ENCODE assay signal across 17 mouse cellular contexts in genomic region chr2:102989446-102989845, GRCm38 (mm10).
DNase-seq lines count a peak whose midpoint lies in the region; ATAC-seq and TF ChIP-seq lines count a peak whose summit lies in the region.
"Had no signal": no experiment of that assay in that cellular context is flagged by ENCODE, and none has a peak within 500 bp of the region (broad histone marks: within the 10 kb centered on the region; RNA-seq: fewer than 3 reads in every experiment).

No protein-coding gene starts in this region.

- no peaks in the 10 kb centered on the region for H3K27me3 ChIP-seq in intestine, embryonic 15.5 days (replicated peaks)
- H3K27me3 ChIP-seq in intestine, postnatal 0 days (replicated peaks; ENCODE audit: control insufficient read depth, insufficient read depth, low read length), result no peaks in the 10 kb centered on the region
- H3K27me3 ChIP-seq in intestine, embryonic 16.5 days (replicated peaks; ENCODE audit: control insufficient read depth, insufficient read depth, low read length), result no peaks in the 10 kb centered on the region
- H3K27me3 ChIP-seq in heart, embryonic 10.5 days (ENCODE audit: insufficient read depth, poor library complexity, severe bottlenecking), result no peaks in the 10 kb centered on the region
- H3K27me3 ChIP-seq: forebrain, embryonic 13.5 days; kidney, embryonic 15.5 days; midbrain, embryonic 12.5 days had no signal

- DNase-seq in gastrocnemius, adult 2 months, result peak; percentile 82
- no peak for DNase-seq in retina, embryonic 14.5 days (ENCODE audit: low spot score)
- no peak for DNase-seq in heart, embryonic 10.5 days (ENCODE audit: low spot score)
- DNase-seq: adrenal gland, adult 8-10 months; cerebellum, postnatal 25 days; heart, postnatal 14 days; kidney, postnatal 4 days; thymus, postnatal 36 days had no signal

- H3K9me3 ChIP-seq in intestine, embryonic 15.5 days, result no peaks in the 10 kb centered on the region
- H3K9me3 ChIP-seq in intestine, postnatal 0 days (ENCODE audit: control insufficient read depth), result no peaks in the 10 kb centered on the region
- H3K9me3 ChIP-seq in intestine, embryonic 16.5 days (ENCODE audit: control insufficient read depth, low read length), result no peaks in the 10 kb centered on the region
- no peaks in the 10 kb centered on the region for H3K9me3 ChIP-seq in heart, embryonic 10.5 days
- H3K9me3 ChIP-seq: forebrain, embryonic 13.5 days; kidney, embryonic 15.5 days; midbrain, embryonic 12.5 days had no signal

- no peak for TF ChIP-seq CTCF in intestine, postnatal 0 days (IDR thresholded peaks at IDR 0.05; ENCODE audit: low read depth)
- no peak for TF ChIP-seq CTCF in bone marrow macrophage, adult 2 months (IDR thresholded peaks at IDR 0.05; ENCODE audit: low read depth, low read length)
- no peak for TF ChIP-seq CTCF in gastrocnemius, adult 2 months (IDR thresholded peaks at IDR 0.05)

- 0 out of 2 replicates have a peak overlapping the region, but pooled peaks have one; percentile 55 for H3K27ac ChIP-seq in intestine, embryonic 15.5 days
- no peak overlapping the region for H3K27ac ChIP-seq in intestine, postnatal 0 days (ENCODE audit: low read depth, low read length)
- peak overlapping the region; percentile 40 for H3K27ac ChIP-seq in bone marrow macrophage, adult 2 months (ENCODE audit: insufficient read depth, low read depth, low read length)
- peak overlapping the region; percentile 59; the same call in 1 of the 2 replicates for H3K27ac ChIP-seq in gastrocnemius, adult 2 months
- peak overlapping the region; percentile 18; the same call in 1 of the 2 replicates for H3K27ac ChIP-seq in intestine, embryonic 16.5 days (ENCODE audit: low read length)
- H3K27ac ChIP-seq in heart, embryonic 10.5 days, result no peak overlapping the region
- H3K27ac ChIP-seq: forebrain, embryonic 13.5 days; hindbrain, embryonic 14.5 days; kidney, embryonic 15.5 days; liver, embryonic 14.5 days; midbrain, embryonic 12.5 days had no signal

- H3K36me3 ChIP-seq in intestine, embryonic 15.5 days, result no peaks in the 10 kb centered on the region
- H3K36me3 ChIP-seq in intestine, postnatal 0 days (ENCODE audit: control insufficient read depth, insufficient read depth), result no peaks in the 10 kb centered on the region
- H3K36me3 ChIP-seq in intestine, embryonic 16.5 days (ENCODE audit: control insufficient read depth, insufficient read depth, low read length), result no peaks in the 10 kb centered on the region
- no peaks in the 10 kb centered on the region for H3K36me3 ChIP-seq in heart, embryonic 10.5 days
- H3K36me3 ChIP-seq: kidney, embryonic 15.5 days; midbrain, embryonic 12.5 days had no signal

- ATAC-seq in intestine, embryonic 15.5 days, result no peak
- ATAC-seq in intestine, postnatal 0 days, result no peak
- ATAC-seq in intestine, embryonic 16.5 days, result no peak
- ATAC-seq: forebrain, embryonic 13.5 days had no signal

- H3K4me1 ChIP-seq in intestine, embryonic 15.5 days (replicated peaks), result peaks cover 5% of the 10 kb centered on the region
- H3K4me1 ChIP-seq in intestine, postnatal 0 days (replicated peaks; ENCODE audit: control insufficient read depth, insufficient read depth, low read length), result no peaks in the 10 kb centered on the region
- H3K4me1 ChIP-seq in bone marrow macrophage, adult 2 months (ENCODE audit: control insufficient read depth, insufficient read depth, low read length), result peaks cover 37% of the 10 kb centered on the region
- 0 out of 2 replicates have a peak, but pooled peaks cover 2% of the 10 kb centered on the region for H3K4me1 ChIP-seq in intestine, embryonic 16.5 days (ENCODE audit: control insufficient read depth, insufficient read depth, low read length)
- no peaks in the 10 kb centered on the region for H3K4me1 ChIP-seq in heart, embryonic 10.5 days
- H3K4me1 ChIP-seq: forebrain, embryonic 13.5 days; kidney, embryonic 15.5 days; midbrain, embryonic 12.5 days had no signal

- no peak for TF ChIP-seq POLR2A in bone marrow macrophage, adult 2 months (IDR thresholded peaks at IDR 0.05; ENCODE audit: borderline replicate concordance, low read depth, low read length)

- no peak overlapping the region for H3K4me3 ChIP-seq in intestine, embryonic 15.5 days (replicated peaks)
- no peak overlapping the region for H3K4me3 ChIP-seq in intestine, postnatal 0 days (ENCODE audit: low read depth, low read length)
- no peak overlapping the region for H3K4me3 ChIP-seq in bone marrow macrophage, adult 2 months (ENCODE audit: insufficient read depth, low read length)
- no peak overlapping the region for H3K4me3 ChIP-seq in gastrocnemius, adult 2 months
- H3K4me3 ChIP-seq in intestine, embryonic 16.5 days (ENCODE audit: low read length), result no peak overlapping the region
- no peak overlapping the region for H3K4me3 ChIP-seq in heart, embryonic 10.5 days
- H3K4me3 ChIP-seq: forebrain, embryonic 13.5 days; kidney, embryonic 15.5 days; midbrain, embryonic 12.5 days had no signal

- H3K9ac ChIP-seq in intestine, embryonic 15.5 days, result no peak overlapping the region
- no peak overlapping the region for H3K9ac ChIP-seq in intestine, postnatal 0 days (ENCODE audit: low read depth, low read length)
- H3K9ac ChIP-seq in intestine, embryonic 16.5 days (ENCODE audit: low read depth, low read length), result no peak overlapping the region
- H3K9ac ChIP-seq: forebrain, embryonic 13.5 days; hindbrain, embryonic 14.5 days; kidney, embryonic 15.5 days; liver, embryonic 14.5 days; midbrain, embryonic 12.5 days had no signal

- 87% methylated on average over 1 of the region's 1 CpGs for WGBS in intestine, embryonic 15.5 days
- 98% methylated on average over 1 of the region's 1 CpGs for WGBS in intestine, postnatal 0 days
- 94% methylated on average over 1 of the region's 1 CpGs for WGBS in intestine, embryonic 16.5 days
- WGBS in heart, embryonic 10.5 days, result 76% methylated on average over 1 of the region's 1 CpGs

- intact Hi-C loops in gastrocnemius, adult 2 months (cut with DNase I), result no loop called here

- no peak overlapping the region for H3K4me2 ChIP-seq in intestine, embryonic 15.5 days (replicated peaks)
- no peak overlapping the region for H3K4me2 ChIP-seq in intestine, postnatal 0 days (replicated peaks; ENCODE audit: low read depth)
- H3K4me2 ChIP-seq in intestine, embryonic 16.5 days (ENCODE audit: low read depth, low read length), result no peak overlapping the region
- H3K4me2 ChIP-seq: forebrain, embryonic 13.5 days; hindbrain, embryonic 14.5 days; kidney, embryonic 15.5 days; midbrain, embryonic 12.5 days had no signal

Comparison
In these comparisons a context has a peak if more than half of its experiments do, and no peak if none do; other contexts are left out.
1. H3K27ac ChIP-seq: peak in intestine, embryonic 15.5 days (single experiment), bone marrow macrophage, adult 2 months (single experiment), gastrocnemius, adult 2 months (single experiment) and intestine, embryonic 16.5 days (single experiment); none in intestine, postnatal 0 days (single experiment) and heart, embryonic 10.5 days (single experiment).